Mouse (Mus musculus): ENCODE data around the gene Mmrn1. TPM values are rescaled to one million over a fixed set of nuclear protein-coding genes. Genes with fewer than 3 reads are reported as not detected.

Mmrn1 gene
- total RNA-seq, 1 experiment from 2014 or later, result 22.6 TPM

DNA sequence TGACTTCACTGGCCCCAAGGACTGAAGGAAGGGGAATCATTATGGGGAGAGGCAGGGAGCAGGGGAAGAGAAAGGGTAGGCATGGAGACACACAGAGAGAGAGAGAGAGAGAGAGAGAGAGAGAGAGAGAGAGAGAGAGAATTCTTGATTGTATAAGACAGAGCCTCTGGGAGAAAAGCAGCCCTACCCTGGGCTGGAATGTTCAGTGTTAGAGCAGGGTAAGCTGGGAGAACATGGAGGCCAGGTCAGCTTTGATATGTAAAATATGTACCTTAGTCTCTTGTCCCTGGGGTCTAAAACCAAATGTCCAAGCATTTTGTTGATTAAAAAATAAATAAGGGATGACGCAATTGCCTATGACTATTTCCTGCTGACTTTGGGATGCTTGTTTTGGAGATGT lies 67.6 kb downstream of the Mmrn1 start:
- ATAC-seq (replicated peaks; ENCODE audit: low read depth, poor library complexity, severe bottlenecking), result no peak

DNA sequence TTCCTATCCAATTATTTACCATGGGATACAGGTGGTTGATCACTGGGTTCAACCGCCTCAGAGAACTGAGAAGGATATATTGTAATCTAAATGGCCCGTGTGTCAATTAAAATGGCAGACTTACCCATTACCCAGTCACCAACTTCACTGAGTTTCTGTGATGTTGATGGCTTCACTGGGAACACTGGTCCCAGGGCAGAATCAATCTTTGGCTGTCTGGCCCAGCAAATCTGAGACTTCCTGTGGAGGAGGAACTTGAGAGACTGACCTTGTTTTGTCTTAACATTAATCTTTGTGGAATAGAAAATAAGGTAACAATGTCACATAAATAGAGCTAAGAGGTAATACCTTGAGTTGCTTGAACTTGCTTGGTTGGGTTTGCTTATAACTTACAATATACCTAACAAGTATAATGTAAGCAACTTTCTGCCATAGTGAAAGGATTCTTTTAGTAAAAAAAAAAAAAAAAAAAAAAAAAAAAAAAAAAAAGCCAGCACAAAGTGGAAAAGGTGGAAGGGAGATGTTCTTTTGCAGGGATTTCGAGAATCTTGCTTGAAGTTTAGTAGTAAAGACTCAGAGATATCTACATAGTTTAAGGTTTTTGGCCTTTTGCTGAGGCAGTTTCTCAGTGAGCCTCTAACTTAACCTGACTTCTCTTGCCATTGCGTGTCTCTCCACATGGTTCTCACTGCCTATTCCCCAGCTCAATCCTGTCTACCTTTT lies 68.8 kb downstream of the Mmrn1 start:
- ATAC-seq (replicated peaks; ENCODE audit: low read depth, poor library complexity, severe bottlenecking), result no peak

DNA sequence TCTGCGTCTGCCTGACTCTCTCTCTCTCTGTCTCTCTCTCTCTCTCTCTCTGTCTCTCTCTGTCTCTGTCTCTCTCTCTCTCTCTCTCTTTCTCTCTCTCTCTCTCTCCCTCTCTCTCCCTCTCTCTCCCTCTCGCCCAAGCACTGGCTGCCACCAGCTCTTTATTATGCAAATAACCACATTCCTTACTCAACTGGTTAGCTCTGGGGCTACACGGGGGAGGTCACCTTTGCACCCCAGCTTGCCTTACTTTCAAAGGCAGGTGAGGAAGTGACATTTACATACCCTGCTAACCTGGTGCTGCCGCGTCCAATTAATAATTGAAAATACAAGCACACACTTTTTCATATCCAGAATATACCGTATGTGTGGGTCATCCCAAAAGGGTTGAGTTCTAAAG lies 69.3 kb downstream of the Mmrn1 start:
- no peak for ATAC-seq (replicated peaks; ENCODE audit: low read depth, poor library complexity, severe bottlenecking)

DNA sequence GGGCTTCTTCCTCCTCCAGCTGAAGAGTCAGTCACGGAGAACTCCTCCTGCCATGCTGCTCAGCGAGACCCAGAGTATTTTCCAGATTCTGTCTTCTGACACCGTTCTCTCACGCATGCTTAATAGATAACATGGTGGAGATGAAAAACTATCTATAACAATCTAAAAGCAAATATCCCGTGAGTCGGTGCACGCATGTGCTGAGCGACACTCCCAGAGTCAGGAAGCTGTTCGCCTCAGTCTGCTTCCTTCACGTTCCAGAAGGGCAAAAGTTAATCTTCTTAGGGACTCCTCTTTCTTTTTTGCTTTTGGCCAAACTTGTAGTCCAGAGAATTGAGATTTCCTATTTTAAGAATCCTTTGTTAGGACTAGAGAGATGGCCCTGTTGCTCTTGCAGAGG lies 69.7 kb downstream of the Mmrn1 start:
- no peak for ATAC-seq (replicated peaks; ENCODE audit: low read depth, poor library complexity, severe bottlenecking)

- no peak for ATAC-seq (replicated peaks; ENCODE audit: low read depth, poor library complexity, severe bottlenecking)
These were observed 70.8 kb downstream of the Mmrn1 start for GRCm38 (mm10) chr6:60995596-60995995.

DNA sequence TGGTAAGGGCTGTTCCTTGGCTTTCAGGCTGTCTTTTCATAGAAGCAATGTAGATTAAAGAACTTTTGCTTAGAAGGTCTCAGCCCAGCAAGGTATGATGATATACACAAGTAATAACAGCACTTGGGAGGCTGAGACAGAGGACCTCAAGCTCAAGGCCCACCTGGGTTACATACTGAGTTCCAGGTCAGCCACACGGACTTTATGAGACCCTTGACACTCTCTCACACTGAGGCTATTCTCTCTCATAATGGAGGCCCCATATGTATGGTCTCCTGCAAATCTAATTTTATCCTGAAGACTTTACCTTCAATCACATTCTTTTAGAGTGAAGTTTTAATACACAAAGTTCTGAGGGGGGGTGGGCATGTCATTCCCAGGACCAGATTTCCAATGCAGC lies 71.6 kb downstream of the Mmrn1 start:
- no peak for ATAC-seq (replicated peaks; ENCODE audit: low read depth, poor library complexity, severe bottlenecking)

- ATAC-seq (replicated peaks; ENCODE audit: low read depth, poor library complexity, severe bottlenecking), result peak; percentile 96
These were observed 76.4 kb downstream of the Mmrn1 start for GRCm38 (mm10) chr6:61001003-61001790.

GRCm38 (mm10) chr6:61003916-61004765 lies 79.4 kb downstream of the Mmrn1 start:
- no peak for ATAC-seq (replicated peaks; ENCODE audit: low read depth, poor library complexity, severe bottlenecking)

DNA sequence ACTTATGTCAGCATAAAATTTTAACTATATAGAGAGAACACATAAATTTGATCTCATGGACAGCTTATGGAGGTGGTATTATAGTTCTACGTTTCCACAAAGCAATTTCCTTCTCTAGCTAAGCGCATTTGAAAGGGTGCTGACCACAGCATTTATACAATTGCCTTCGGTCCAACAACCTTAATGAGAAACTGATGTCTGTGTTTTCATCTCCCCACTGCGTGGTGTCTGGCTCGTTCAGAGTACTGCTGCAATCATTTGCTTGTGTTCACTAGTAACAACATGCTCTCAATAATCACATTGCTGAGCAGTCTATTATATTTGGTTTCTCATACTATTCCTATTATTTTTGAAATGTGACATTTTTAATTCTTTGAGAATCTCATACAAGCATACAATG lies 89.0 kb downstream of the Mmrn1 start:
- ATAC-seq (replicated peaks; ENCODE audit: low read depth, poor library complexity, severe bottlenecking), result no peak

DNA sequence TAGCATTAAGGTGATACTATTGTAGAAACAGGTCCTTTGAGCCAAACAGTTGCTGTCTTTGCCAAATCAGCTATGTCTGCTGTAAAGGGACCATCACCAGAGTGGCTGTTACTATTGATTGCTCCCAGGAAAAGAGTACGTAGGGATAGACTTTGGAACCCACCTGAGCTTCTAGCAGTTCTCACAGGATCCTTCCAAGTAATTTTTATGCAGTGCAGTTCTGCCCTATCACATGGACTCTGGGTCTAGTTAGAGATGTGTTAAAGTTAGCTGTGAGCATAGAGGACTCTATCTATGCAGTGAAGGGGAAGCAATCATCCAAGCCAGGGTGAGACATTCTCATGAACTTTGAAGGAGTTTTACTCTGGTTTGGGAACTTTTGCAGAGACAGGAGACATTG lies 94.9 kb downstream of the Mmrn1 start:
- ATAC-seq (replicated peaks; ENCODE audit: low read depth, poor library complexity, severe bottlenecking), result no peak

DNA sequence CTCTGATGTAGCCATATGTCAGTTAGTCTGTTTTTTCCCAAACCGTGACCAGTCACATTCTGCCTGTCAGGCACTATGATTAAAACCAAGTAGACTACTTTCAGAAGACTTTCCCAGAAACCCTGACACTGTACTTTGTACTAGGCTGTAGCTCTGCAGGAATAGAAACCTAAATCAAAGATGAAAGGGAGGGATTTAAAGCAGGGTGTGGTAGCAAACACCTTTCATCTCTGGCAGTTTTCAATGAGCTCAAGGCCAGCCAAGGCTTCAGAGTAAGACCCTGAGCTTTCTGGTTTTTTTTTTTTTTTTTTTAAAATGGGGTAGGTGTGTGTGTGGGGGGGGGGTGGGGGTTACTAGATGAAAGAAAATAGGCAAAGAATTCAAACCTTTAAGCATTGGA lies 96.2 kb downstream of the Mmrn1 start:
- no peak for ATAC-seq (replicated peaks; ENCODE audit: low read depth, poor library complexity, severe bottlenecking)

DNA sequence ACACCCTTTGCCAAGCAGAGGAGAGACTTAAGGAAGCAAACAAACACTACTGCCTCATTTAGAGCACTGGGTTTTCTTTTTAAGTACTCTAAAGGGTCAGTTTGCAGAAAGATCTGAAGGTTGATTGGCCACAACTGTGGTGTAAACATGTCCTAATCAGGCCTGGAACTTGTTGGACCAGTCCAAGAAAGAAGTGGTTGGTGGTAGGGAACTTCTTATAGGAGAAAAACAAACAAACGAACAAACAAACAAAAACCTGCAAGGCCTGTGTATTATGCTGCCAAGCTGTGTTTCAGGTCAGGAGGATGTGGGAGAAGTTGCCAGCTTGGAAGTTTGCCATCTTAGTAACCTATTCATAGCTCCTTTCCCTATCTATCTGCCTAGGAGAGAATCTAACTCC lies 108.5 kb downstream of the Mmrn1 start:
- ATAC-seq (replicated peaks; ENCODE audit: low read depth, poor library complexity, severe bottlenecking), result no peak

Other genes starting within 250 kb of the Mmrn1 start
- 10.5 and 12.8 TPM in 2 replicates for gene Snca, start 95.1 kb upstream of the Mmrn1 start, total RNA-seq (2017)